Mouse (Mus musculus) cerebellum, adult 11-12 months (tissue): Measurements from ENCODE around the gene Gab3.
"Not testable (repeated sequence)": the region's sequence is repeated elsewhere in the genome, so short reads cannot be mapped to it uniquely, and the experiment has no call there.

Source experiments
- DNase-seq: peaks from one replicate; pipeline ENCODE4 v3.0.0; 2022

Gab3 gene

DNA sequence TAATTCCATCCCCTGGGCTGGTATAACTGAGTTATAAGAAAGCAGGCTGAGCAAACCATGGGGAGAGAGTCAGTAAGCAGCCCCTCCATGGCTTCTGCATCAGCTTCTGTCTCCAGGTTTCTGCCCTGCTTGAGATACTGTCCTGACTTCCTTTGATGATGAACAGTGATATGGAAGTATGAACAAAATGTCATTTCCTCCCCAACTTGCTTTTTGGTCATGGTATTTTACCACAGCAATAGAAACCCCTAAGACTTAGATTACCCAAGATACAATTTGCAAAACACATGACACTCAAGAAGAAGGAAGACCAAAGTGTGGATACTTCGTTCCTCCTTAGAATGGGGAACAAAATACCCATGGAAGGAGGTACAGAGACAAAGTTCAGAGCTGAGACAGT, 51.2 kb downstream of the Gab3 start:
- DNase-seq: not testable (repeated sequence)

DNA sequence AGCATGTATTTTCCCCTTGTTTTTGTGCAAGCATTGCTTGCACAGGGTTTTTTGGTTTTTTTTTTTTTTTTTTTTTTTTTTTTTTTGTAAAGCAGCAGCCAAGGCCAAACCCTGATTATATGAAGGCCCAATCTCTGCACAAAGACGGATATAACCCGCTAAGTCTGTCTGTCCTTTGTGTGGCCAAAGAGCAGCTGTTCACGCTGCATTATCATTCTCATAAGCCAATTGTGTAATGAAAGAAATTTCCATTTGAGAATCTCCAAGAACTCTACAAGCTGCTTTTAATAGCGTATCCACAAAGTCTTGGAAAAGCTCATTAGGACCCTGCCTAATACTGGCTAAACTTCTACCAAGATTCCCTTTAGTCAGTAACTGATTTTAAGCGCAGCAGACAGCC, 101.5 kb downstream of the Gab3 start:
- no peak for DNase-seq

GRCm38 (mm10) chrX:74962899-74963298, 122.4 kb downstream of the Gab3 start:
- not testable (repeated sequence) for DNase-seq

GRCm38 (mm10) chrX:74959161-74959560, 126.1 kb downstream of the Gab3 start:
- not testable (repeated sequence) for DNase-seq
